Mouse (Mus musculus) limb, embryonic 13.5 days (tissue): ENCODE measurements around the gene Ms4a14. TPM values are rescaled to one million over a fixed set of nuclear protein-coding genes. Genes with fewer than 3 reads are reported as not detected.

Source experiments
- polyA plus RNA-seq: library from polyadenylated mRNA; unstranded; fragments of >200 nt; fragmentation: Nextera tagmentation; extraction: Ambion mirVana; gene quantifications from 2 replicates; pipeline ENCODE4 v1.2.1, GENCODE M21; 2015

The Ms4a14 gene
- polyA plus RNA-seq, 1 experiment from 2014 or later, result not detected

Other genes starting within 250 kb of the Ms4a14 start
- gene Ms4a8a, start 233.4 kb downstream of the Ms4a14 start, polyA plus RNA-seq, result not detected in 2 replicates
- gene 1700017D01Rik, start 183.6 kb downstream of the Ms4a14 start, polyA plus RNA-seq, result not detected in 2 replicates
- gene 1700025F22Rik, start 149.1 kb downstream of the Ms4a14 start, polyA plus RNA-seq, result not detected in 2 replicates
- not detected in 2 replicates for gene Ms4a13, start 117.7 kb downstream of the Ms4a14 start, polyA plus RNA-seq
- gene Ms4a12, start 82.0 kb downstream of the Ms4a14 start, polyA plus RNA-seq, result not detected in 2 replicates
- not detected in 2 replicates for gene Ms4a1, start 48.2 kb downstream of the Ms4a14 start, polyA plus RNA-seq
- not detected in 2 replicates for gene Ms4a5, start 30.6 kb downstream of the Ms4a14 start, polyA plus RNA-seq
- 5.7 and 7.0 TPM in 2 replicates for gene Ms4a7, start 21.7 kb upstream of the Ms4a14 start, polyA plus RNA-seq
- 5.4 and 5.6 TPM in 2 replicates for gene Ms4a4a, start 61.1 kb upstream of the Ms4a14 start, polyA plus RNA-seq
- gene Ms4a4c, start 90.3 kb upstream of the Ms4a14 start, polyA plus RNA-seq, result 0.62 and 0.87 TPM in 2 replicates
- gene Ms4a4b, start 129.1 kb upstream of the Ms4a14 start, polyA plus RNA-seq, result 0.59 TPM in 1 of 2 replicates, not detected in the other
- gene Ms4a6c, start 154.9 kb upstream of the Ms4a14 start, polyA plus RNA-seq, result 4.2 and 4.6 TPM in 2 replicates
- not detected in 2 replicates for gene Gm8369, start 171.5 kb upstream of the Ms4a14 start, polyA plus RNA-seq
- 4.1 and 4.5 TPM in 2 replicates for gene Ms4a6b, start 202.1 kb upstream of the Ms4a14 start, polyA plus RNA-seq
- gene Ms4a4d, start 222.3 kb upstream of the Ms4a14 start, polyA plus RNA-seq, result 1.1 and 1.5 TPM in 2 replicates